Mouse (Mus musculus) kidney, adult 2 months (tissue): ENCODE results near the gene A530016L24Rik.

Experiments used
- CTCF ChIP-seq: fragments of 200-500 bp; conservative IDR thresholded peaks from 2 replicates; pipeline ENCODE4 v1.5.1; 2011; ENCODE audit warnings: low read depth, mild to moderate bottlenecking, control low read depth, low read length, moderate library complexity, mixed read lengths; ENCODE audit not compliant: insufficient read depth, insufficient read length
- POLR2A ChIP-seq: fragments of 200-500 bp; IDR thresholded peaks from one replicate; pipeline ENCODE4 v1.6.1; 2011; ENCODE audit warnings: low read depth, low read length, control low read depth

- TF ChIP-seq CTCF, result no peak
- TF ChIP-seq POLR2A, result no peak
These were observed 55.9 kb downstream of the A530016L24Rik start for GRCm38 (mm10) chr12:112544946-112545701.
